Mouse (Mus musculus): ENCODE results near the gene Neurl1a.

Neurl1a gene

DNA sequence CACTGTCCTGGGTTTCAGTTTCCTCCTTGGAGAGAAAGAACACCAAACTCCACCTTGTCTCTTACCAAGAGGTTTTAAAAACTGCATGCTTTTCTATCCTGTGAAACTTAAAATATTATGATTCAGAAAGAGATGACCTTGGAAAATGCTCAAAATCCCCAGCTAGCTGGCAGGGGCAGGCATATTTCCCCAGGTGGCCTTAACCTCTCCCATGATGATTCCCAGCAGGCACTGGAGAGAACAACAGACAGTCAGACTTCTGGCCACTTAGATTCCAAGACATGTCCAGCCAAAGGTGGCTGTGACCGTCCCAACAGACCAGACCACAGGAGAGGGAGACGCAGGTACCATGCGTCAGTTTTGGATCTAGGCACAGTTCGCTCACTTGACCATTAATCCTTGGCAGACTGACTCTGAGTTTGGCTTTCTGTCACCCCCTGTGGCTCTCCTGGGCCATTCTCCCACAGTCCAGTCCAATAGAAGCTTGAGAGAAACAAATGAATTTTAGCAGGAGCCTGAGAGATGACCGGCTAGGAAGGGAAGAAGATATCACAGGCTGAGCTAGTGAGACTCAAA lies 125.6 kb downstream of the Neurl1a start:
- ChIA-PET CTCF (interaction anchor here in 3 of 4 experiments (0.5 to 2.1 kb wide), 6 partner anchors 10 to 135 kb away, joined by 3 to 7 read pairs (median 4); no protein-coding TSS in a partner anchor), POLR2A (interaction anchor here in 3 of 4 experiments (1.2 to 3.3 kb wide), 5 partner anchors 9 to 33 kb away, joined by 3 to 17 read pairs (median 4); no protein-coding TSS in a partner anchor)

DNA sequence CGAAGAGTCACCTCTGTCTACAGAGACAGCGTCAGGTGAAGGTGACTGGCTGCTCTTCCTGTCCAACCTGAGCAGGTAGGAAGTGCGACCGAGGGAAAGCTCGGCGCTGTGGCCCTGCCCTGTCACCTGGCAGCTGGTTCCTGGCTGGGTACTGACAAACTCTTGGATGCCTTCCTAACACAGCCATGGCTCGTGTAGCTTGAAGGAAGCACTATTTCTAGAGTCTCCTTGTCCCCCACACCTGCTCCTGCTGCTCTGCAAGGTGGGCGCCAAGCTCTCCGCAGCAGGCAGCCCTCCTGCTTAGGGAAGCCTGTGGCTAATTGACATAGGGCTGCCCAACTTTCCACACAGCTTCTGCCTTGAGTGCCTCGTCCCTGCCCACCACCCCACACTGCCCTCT lies 126.8 kb downstream of the Neurl1a start:
- POLR2A ChIA-PET = interaction anchor here (0.5 to 3.3 kb wide), 8 partner anchors 8 to 195 kb away, joined by 3 to 17 read pairs (median 3); no protein-coding TSS in a partner anchor

DNA sequence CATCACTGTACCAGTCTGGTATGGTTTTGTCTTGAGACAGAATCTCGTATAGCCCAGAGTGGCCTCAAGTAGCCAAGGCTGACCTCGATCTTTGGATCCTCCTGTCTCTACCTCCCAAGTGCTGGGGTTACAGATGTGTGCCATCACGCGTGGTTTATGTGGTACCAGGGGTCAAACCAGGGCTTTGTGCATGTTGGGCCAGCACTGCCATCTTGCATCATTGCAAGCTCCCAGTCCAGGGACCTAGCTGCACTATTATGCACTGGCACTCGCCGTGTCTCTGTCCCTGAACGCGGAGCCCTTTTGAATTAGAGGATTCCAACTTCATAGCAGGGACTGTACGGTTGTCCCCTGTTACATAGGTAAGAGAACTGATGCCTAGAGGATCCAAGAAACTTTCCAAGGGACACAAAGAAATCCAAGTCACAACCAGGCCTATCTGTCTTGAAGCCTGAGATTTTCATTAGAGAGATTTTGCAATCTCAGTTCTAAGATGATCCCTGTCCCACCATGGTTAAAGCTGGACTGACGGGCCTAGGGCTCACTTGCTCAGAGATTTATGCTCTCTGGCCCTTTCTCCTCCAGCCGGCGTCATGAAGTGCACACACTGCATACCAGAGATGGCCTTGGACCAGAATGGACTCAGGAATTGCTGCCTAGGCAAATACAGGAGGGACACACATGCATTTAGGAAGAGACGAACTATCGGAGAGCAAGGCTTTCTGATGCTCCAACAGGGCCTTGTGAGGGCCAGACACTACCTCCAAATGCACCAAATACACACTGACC lies 127.7 kb downstream of the Neurl1a start:
- ChIA-PET CTCF (interaction anchor here in 2 of 4 experiments (0.8 to 1.9 kb wide), 4 partner anchors 31 to 137 kb away, joined by 3 to 6 read pairs (median 3); no protein-coding TSS in a partner anchor), POLR2A (interaction anchor here in 2 of 4 experiments (0.5 to 3.3 kb wide), 5 partner anchors 8 to 34 kb away, joined by 3 to 17 read pairs (median 3); no protein-coding TSS in a partner anchor)

More for the DNA sequence above, 126.8 kb downstream of the Neurl1a start:
- CTCF ChIA-PET = interaction anchor here in 2 of 4 experiments (0.5 to 2.1 kb wide), 6 partner anchors 33 to 137 kb away, joined by 3 to 7 read pairs (median 3); no protein-coding TSS in a partner anchor

DNA sequence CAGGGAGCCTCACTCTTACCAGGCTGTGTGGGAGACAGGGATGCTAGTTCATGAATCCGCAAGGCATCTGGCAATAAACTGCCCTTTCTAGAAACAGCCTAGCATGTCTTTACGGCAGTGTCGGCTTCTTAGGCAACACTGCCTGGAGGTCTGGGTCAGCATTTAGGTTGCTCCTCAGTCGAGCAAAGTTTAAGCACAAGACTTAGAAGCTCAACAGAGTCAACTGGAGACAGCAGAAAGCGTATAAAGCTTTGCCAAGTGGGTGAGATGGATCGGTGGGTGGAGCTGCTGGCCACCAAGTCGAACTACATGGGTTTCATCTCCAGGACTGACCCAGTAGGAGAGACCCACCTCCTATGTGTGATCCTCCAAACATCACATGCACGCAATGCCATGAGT lies 128.3 kb downstream of the Neurl1a start:
- POLR2A ChIA-PET = interaction anchor here in 2 of 4 experiments (0.9 to 2.4 kb wide), 2 partner anchors 7 to 18 kb away, joined by 4 to 12 read pairs; no protein-coding TSS in a partner anchor
- CTCF ChIA-PET = interaction anchor here in 3 of 4 experiments (0.6 to 0.9 kb wide), 3 partner anchors 31 to 55 kb away, joined by 3 to 4 read pairs (median 3); no protein-coding TSS in a partner anchor
